Mouse (Mus musculus) small intestine, adult 2 months (tissue): ENCODE results near the gene Nmnat1.

Source experiments
- CTCF ChIP-seq: fragments of 200-500 bp; IDR thresholded peaks from 2 replicates; pipeline ENCODE4 v1.5.1; 2012; ENCODE audit warnings: low read depth, mild to moderate bottlenecking, control low read depth, inconsistent platforms, low read length, moderate library complexity, mixed read lengths; ENCODE audit not compliant: insufficient replicate concordance, insufficient read length; ENCODE audit errors: extremely low read depth
- POLR2A ChIP-seq: fragments of 200-500 bp; IDR thresholded peaks from 2 replicates; pipeline ENCODE4 v1.6.1; 2012; ENCODE audit warnings: low read depth, mild to moderate bottlenecking, control low read depth, inconsistent platforms, low read length, moderate library complexity

DNA sequence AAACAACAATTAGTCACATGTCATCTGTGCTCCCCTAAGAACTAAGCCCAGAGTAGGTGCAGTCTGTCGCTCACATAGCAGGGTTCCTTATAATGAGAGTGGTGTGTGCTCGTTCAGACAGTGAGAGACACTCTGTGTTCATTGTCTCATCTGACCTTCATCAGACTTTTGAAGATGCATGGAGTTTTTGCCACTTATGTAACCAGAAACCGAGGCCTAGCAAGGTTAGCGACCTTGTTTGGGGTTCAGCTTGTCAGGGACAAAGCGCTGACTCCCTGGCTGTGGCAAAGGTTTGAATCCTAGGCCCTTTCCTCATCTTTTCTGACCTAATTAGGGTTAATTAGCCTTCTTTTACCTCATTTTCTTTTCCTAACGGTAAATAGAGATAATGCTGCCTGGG, 39.0 kb upstream of the Nmnat1 start:
- TF ChIP-seq POLR2A: no peak
- no peak for TF ChIP-seq CTCF
